Mouse (Mus musculus) megakaryocyte, embryonic 14.5 days (primary cell): ENCODE results near the gene Med29. TPM values are rescaled to one million over a fixed set of nuclear protein-coding genes. Genes with fewer than 3 reads are reported as not detected.
A peak's percentile ranks its signal among the peaks of the same experiment; 100 is the strongest.

ENCODE experiments used
- H3K27me3 ChIP-seq: replicated peaks from 2 replicates; pipeline ENCODE3; 2012; ENCODE audit warnings: inconsistent platforms
- H3K36me3 ChIP-seq: replicated peaks from 2 replicates; pipeline ENCODE3; 2012; ENCODE audit warnings: low read length, inconsistent platforms, mixed read lengths
- H3K4me1 ChIP-seq: 2 replicates; pipeline ENCODE4 v1.6.1; 2012; ENCODE audit warnings: inconsistent platforms
- H3K4me3 ChIP-seq: replicated peaks from 2 replicates; pipeline ENCODE3; 2012; ENCODE audit warnings: moderate library complexity, mild to moderate bottlenecking, inconsistent platforms
- H3K9me3 ChIP-seq: 2 replicates; pipeline ENCODE4 v1.6.1; 2012; ENCODE audit warnings: inconsistent platforms
- FLI1 ChIP-seq: IDR thresholded peaks from 2 replicates; pipeline ENCODE4 v1.6.1; 2012; ENCODE audit warnings: low read length, inconsistent platforms, mixed read lengths
- GATA1 ChIP-seq: IDR thresholded peaks from 3 replicates; pipeline ENCODE4 v1.6.1; 2012; ENCODE audit warnings: mixed read lengths, low read length, inconsistent platforms, borderline replicate concordance
- polyA plus RNA-seq: library from polyadenylated mRNA; stranded (reverse); fragments of >175 nt; gene quantifications from 2 replicates; pipeline ENCODE4 v1.2.3, GENCODE M21; 2012; ENCODE audit warnings: low replicate concordance; ENCODE audit not compliant: insufficient read depth

The Med29 gene
- polyA plus RNA-seq: 15.2 and 24.0 TPM in 2 replicates

- H3K27me3 ChIP-seq: no peaks in the 10 kb centered on the region
- no peak for TF ChIP-seq GATA1
- peak; percentile 46; the same call in 1 of the 2 replicates for TF ChIP-seq FLI1
- H3K4me1 ChIP-seq: peaks cover 41% of the 10 kb centered on the region
- peak within 1 kb of the TSS; percentile 93 for H3K4me3 ChIP-seq
- H3K36me3 ChIP-seq: peaks cover 64% of the 10 kb centered on the region
- no peaks in the 10 kb centered on the region for H3K9me3 ChIP-seq
These were observed at the start of gene Med29, which contains the start of gene Paf1 for GRCm38 (mm10) chr7:28392429-28393271. Gene Med29, minus strand, starts transcription at chr7:28392708. Gene Paf1, plus strand, starts transcription at chr7:28392951.

DNA sequence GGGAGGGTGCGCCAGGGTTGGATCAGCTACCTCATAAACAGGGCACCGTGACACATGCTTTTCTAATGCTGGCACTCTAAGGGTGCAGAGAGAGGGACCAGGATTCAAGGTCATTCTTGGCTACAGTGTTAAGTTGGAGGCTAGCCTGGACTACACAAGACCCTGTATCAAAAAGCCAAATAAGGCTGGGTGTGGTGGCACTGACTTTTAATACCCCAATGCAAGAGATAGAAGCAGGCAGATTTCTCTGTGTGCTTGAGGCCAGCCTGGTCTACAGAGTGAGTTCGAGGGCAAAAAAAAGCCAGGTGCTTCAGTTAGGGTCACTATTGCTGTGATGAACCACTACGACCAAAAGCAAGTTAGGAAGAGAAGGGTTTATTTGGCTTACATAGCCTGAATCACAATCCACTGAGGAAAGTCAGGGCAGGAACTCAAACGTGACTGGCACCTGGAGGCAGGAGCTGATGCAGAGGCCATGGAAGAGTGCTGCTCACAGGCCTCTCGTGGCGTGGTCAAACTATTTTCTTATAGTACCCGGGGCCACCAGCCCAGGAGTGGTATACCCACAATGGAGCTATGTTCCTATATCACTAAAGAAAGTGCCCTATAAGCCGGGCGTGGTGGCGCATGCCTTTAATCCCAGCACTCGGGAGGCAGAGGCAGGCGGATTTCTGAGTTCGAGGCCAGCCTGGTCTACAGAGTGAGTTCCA is 49.4 kb upstream of the Med29 start:
- Histone ChIP-seq H3K9me3 (no peaks in the 10 kb centered on the region), H3K27me3 (no peaks in the 10 kb centered on the region), H3K4me3 (peak overlapping the region; percentile 85), H3K4me1 (peaks cover 84% of the 10 kb centered on the region), H3K36me3 (peaks cover 30% of the 10 kb centered on the region)
- TF ChIP-seq GATA1 (no peak), FLI1 (no peak)

GRCm38 (mm10) chr7:28440739-28441138 is 48.2 kb upstream of the Med29 start:
- H3K36me3 ChIP-seq: peaks cover 21% of the 10 kb centered on the region
- H3K4me3 ChIP-seq: peak overlapping the region; percentile 90
- TF ChIP-seq GATA1 (no peak), FLI1 (no peak)
- H3K9me3 ChIP-seq: no peaks in the 10 kb centered on the region
- H3K27me3 ChIP-seq: no peaks in the 10 kb centered on the region
- H3K4me1 ChIP-seq: peaks cover 82% of the 10 kb centered on the region

- H3K4me3 ChIP-seq: no peak overlapping the region
- H3K4me1 ChIP-seq: peaks cover 83% of the 10 kb centered on the region
- TF ChIP-seq FLI1: no peak
- no peak for TF ChIP-seq GATA1
- no peaks in the 10 kb centered on the region for H3K9me3 ChIP-seq
- no peaks in the 10 kb centered on the region for H3K27me3 ChIP-seq
- peaks cover 1% of the 10 kb centered on the region for H3K36me3 ChIP-seq
These were observed 46.3 kb upstream of the Med29 start for GRCm38 (mm10) chr7:28438771-28439170.

GRCm38 (mm10) chr7:28437964-28438363 is 45.5 kb upstream of the Med29 start:
- TF ChIP-seq GATA1 (no peak), FLI1 (no peak)
- H3K4me1 ChIP-seq: peaks cover 83% of the 10 kb centered on the region
- peaks cover 5% of the 10 kb centered on the region for H3K36me3 ChIP-seq
- H3K27me3 ChIP-seq: no peaks in the 10 kb centered on the region
- no peaks in the 10 kb centered on the region for H3K9me3 ChIP-seq
- no peak overlapping the region for H3K4me3 ChIP-seq

DNA sequence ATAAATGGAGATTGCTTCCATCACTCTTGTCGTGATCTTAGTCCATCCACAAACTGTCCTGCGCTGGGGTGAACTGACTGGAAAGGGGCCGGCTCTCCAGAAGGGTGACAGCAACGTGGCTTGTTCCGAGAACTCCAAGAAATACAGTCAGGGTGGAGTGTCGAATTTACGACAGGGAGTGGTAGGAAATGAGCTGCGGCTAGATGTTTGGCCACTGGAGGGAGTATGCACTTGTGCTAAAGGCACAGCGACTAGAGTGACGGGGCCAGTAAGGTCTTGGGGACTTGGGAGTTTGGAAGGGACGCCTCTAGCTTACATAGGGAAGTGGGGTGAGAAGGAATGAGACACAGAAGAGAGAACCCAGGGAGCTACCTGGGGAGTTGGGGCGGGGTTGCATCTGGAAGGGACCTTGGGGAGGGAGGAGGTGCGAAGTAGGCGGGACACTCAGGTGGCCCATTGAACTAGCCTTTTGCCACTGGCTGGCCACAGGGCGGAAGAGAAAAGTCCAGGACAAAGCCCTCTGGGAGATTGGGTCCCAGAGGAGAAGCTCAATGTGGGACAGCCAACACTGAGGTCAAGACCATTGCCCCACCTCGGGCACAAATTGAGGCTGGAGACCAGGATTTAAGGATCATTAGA is 44.5 kb upstream of the Med29 start, which contains the start of gene Gmfg:
Gmfg (plus strand) TSS at position 516 of the 639 bp plus-strand sequence.
- TF ChIP-seq GATA1: no peak
- TF ChIP-seq FLI1: no peak
- Histone ChIP-seq H3K27me3 (no peaks in the 10 kb centered on the region), H3K36me3 (peaks cover 14% of the 10 kb centered on the region), H3K4me1 (peaks cover 85% of the 10 kb centered on the region), H3K9me3 (no peaks in the 10 kb centered on the region), H3K4me3 (peak within 1 kb of the TSS; percentile 95)

- H3K4me1 ChIP-seq: peaks cover 85% of the 10 kb centered on the region
- no peaks in the 10 kb centered on the region for H3K9me3 ChIP-seq
- H3K4me3 ChIP-seq: peak overlapping the region; percentile 95
- H3K27me3 ChIP-seq: no peaks in the 10 kb centered on the region
- peaks cover 20% of the 10 kb centered on the region for H3K36me3 ChIP-seq
- TF ChIP-seq FLI1 (no peak), GATA1 (no peak)
These were observed 43.9 kb upstream of the Med29 start for GRCm38 (mm10) chr7:28436271-28436904.

DNA sequence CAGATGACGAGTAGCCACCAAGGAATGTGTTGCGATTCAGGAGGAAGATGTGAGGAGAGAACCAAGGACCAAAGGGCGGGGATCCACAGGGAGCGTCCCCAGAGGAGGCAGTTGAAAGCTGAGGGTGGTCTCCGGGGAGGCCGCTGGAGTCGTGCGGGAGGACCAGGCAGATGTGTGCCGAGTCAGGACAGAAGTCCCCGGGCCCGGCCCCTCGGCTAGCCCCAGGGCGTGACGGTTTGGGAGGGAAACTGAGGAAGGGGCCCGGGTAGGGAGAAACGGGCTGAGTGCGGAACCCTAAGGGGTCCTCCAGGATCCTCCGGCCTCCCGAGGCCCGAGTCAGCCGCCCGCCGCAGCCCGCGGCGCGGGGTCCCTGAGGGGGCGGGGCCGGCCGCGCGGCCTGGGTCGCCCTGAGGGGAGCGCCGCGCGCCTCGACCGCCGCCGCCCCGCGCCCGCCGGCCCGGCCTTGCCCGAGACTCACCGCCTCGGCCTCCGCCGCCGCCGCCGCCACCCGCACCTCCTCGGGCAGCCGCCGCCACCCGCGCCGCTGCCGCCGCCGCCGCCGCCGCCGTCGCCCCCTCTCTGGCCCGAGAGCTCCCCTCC is 43.3 kb upstream of the Med29 start:
- Histone ChIP-seq H3K4me1 (peaks cover 85% of the 10 kb centered on the region), H3K4me3 (peak overlapping the region; percentile 95), H3K27me3 (no peaks in the 10 kb centered on the region), H3K9me3 (no peaks in the 10 kb centered on the region), H3K36me3 (peaks cover 23% of the 10 kb centered on the region)
- no peak for TF ChIP-seq FLI1
- no peak for TF ChIP-seq GATA1

DNA sequence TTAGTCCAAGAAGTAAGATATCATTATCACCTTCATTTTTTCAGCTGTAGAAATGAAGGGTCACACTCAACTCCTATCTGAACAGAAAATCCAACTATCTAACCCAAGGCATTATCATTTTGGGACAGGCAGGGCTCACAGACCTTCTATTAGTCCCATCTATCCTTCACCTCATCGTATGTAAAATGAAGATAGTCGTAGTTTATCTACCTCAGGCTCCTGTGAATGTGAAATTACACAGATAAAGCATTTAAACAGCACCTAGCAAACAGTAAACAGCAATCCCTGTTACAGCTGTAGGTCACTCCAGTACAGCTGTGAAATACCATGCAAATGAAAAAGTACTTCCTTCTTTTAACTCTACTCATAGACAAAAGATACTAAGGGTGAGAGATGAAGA is 39.7 kb upstream of the Med29 start:
- H3K36me3 ChIP-seq: peaks cover 44% of the 10 kb centered on the region
- no peaks in the 10 kb centered on the region for H3K27me3 ChIP-seq
- no peaks in the 10 kb centered on the region for H3K9me3 ChIP-seq
- no peak overlapping the region for H3K4me3 ChIP-seq
- H3K4me1 ChIP-seq: peaks cover 77% of the 10 kb centered on the region
- no peak for TF ChIP-seq GATA1
- TF ChIP-seq FLI1: no peak
